Mouse (Mus musculus) ES-E14 (cell line): Measurements from ENCODE around the gene Wfdc8. TPM values are rescaled to one million over a fixed set of nuclear protein-coding genes. Genes with fewer than 3 reads are reported as not detected.

ENCODE experiments used
- DNase-seq: peaks from one replicate; pipeline ENCODE4 v3.0.0-alpha.2; 2013; ENCODE audit warnings: low read depth, low spot score
- H3K27ac ChIP-seq: 2 replicates; pipeline ENCODE4 v1.5.1; 2012; ENCODE audit warnings: low read depth, mild to moderate bottlenecking, low read length, moderate library complexity, mixed read lengths; ENCODE audit not compliant: poor library complexity, insufficient read depth, severe bottlenecking
- H3K36me3 ChIP-seq: 2 replicates; pipeline ENCODE4 v1.6.1; 2012; ENCODE audit warnings: mild to moderate bottlenecking, low read length, moderate library complexity, mixed read lengths; ENCODE audit not compliant: control insufficient read depth, poor library complexity, insufficient read depth, severe bottlenecking
- H3K4me1 ChIP-seq, 2 experiments: fragments of 150-350 bp in 1 of 2; sonication (generic) in 1 of 2; 2 replicates each; pipeline ENCODE4 v1.6.1; 2012; ENCODE audit warnings: low read length in 2 of 2, mild to moderate bottlenecking in 1 of 2, mixed read lengths in 1 of 2; ENCODE audit not compliant: control insufficient read depth in 2 of 2, insufficient read depth in 2 of 2, poor library complexity in 1 of 2
- H3K4me3 ChIP-seq, 2 experiments: fragments of 150-350 bp in 1 of 2; sonication (generic) in 1 of 2; 2 replicates each; pipeline ENCODE4 v1.5.1; 2012; ENCODE audit warnings: low read length in 2 of 2, low read depth in 1 of 2, mild to moderate bottlenecking in 1 of 2, mixed read lengths in 1 of 2; ENCODE audit not compliant: insufficient read depth in 1 of 2, poor library complexity in 1 of 2, severe bottlenecking in 1 of 2
- H3K9ac ChIP-seq: 2 replicates; pipeline ENCODE4 v1.6.1; 2012; ENCODE audit warnings: low read depth, mild to moderate bottlenecking, low read length, mixed read lengths; ENCODE audit not compliant: poor library complexity, insufficient read depth, severe bottlenecking
- H3K9me3 ChIP-seq: fragments of 150-350 bp; sonication (generic); 2 replicates; pipeline ENCODE4 v1.6.1; 2012; ENCODE audit warnings: low read depth, mild to moderate bottlenecking, low read length; ENCODE audit not compliant: control insufficient read depth, insufficient read depth
- CHD2 ChIP-seq: IDR thresholded peaks from 2 replicates; pipeline ENCODE4 v1.6.1; 2014; ENCODE audit warnings: mild to moderate bottlenecking, low read depth, low read length, inconsistent platforms
- HCFC1 ChIP-seq: IDR thresholded peaks from 2 replicates; pipeline ENCODE4 v1.6.1; 2012; ENCODE audit warnings: low read length, inconsistent platforms, borderline replicate concordance; ENCODE audit not compliant: insufficient read depth
- MAFK ChIP-seq: IDR thresholded peaks from 2 replicates; pipeline ENCODE4 v1.6.1; 2014; ENCODE audit warnings: mild to moderate bottlenecking, low read depth, low read length, inconsistent platforms; ENCODE audit not compliant: insufficient read depth
- ZC3H11A ChIP-seq: IDR thresholded peaks from 2 replicates; pipeline ENCODE4 v1.6.1; 2012; ENCODE audit warnings: low read depth, mild to moderate bottlenecking, inconsistent platforms, low read length, borderline replicate concordance
- ZNF384 ChIP-seq: IDR thresholded peaks from 2 replicates; pipeline ENCODE4 v1.6.1; 2012; ENCODE audit warnings: low read depth, low read length, inconsistent platforms
- in situ Hi-C, 2 experiments: fragments of 600-800 bp; cut with MboI; formaldehyde crosslinking; loops; one replicate each; pipeline ENCODE4 v1.15.1; 2025; ENCODE audit warnings: low sequenced_read_pairs in 2 of 2, inconsistent platforms in 1 of 2; ENCODE audit not compliant: unreplicated experiment in 2 of 2
- total RNA-seq: library from RNA; depleted of rRNA; stranded (reverse); fragments of 300-350 nt; gene quantifications from 2 replicates; pipeline ENCODE4 v1.2.3, GENCODE M21; 2012

Gene Wfdc8
- total RNA-seq, 1 experiment, result not detected

GRCm38 (mm10) chr2:164608781-164609180 lies 4.6 kb downstream of the Wfdc8 start:
- DNase-seq, result no peak
- Histone ChIP-seq H3K9me3 (no peaks in the 10 kb centered on the region), H3K4me3 (peak overlapping the region in 1 of 2 experiments; percentile 14; a peak in 1 of 4 replicates), H3K27ac (no peak overlapping the region), H3K4me1 (no peaks in the 10 kb centered on the region), H3K36me3 (no peaks in the 10 kb centered on the region), H3K9ac (no peak overlapping the region)
- TF ChIP-seq MAFK (no peak), HCFC1 (no peak), ZC3H11A (no peak), CHD2 (no peak), ZNF384 (no peak)
- in situ Hi-C loops, result no loop called here

- DNase-seq, result no peak
- Histone ChIP-seq H3K9ac (no peak overlapping the region), H3K9me3 (no peaks in the 10 kb centered on the region), H3K27ac (no peak overlapping the region), H3K4me3 (no peak overlapping the region), H3K4me1 (no peaks in the 10 kb centered on the region), H3K36me3 (no peaks in the 10 kb centered on the region)
- in situ Hi-C loops, result no loop called here
- TF ChIP-seq ZNF384 (no peak), HCFC1 (no peak), CHD2 (no peak), ZC3H11A (no peak), MAFK (no peak)
Measured at GRCm38 (mm10) chr2:164604411-164604810, 9.0 kb downstream of the Wfdc8 start.

- Histone ChIP-seq H3K9ac (no peak overlapping the region), H3K4me3 (no peak overlapping the region), H3K4me1 (no peaks in the 10 kb centered on the region), H3K9me3 (no peaks in the 10 kb centered on the region), H3K36me3 (no peaks in the 10 kb centered on the region), H3K27ac (no peak overlapping the region)
- TF ChIP-seq CHD2 (no peak), HCFC1 (no peak), MAFK (no peak), ZC3H11A (no peak), ZNF384 (no peak)
- in situ Hi-C loops, result no loop called here
- peak; percentile 35 for DNase-seq
Measured at GRCm38 (mm10) chr2:164603482-164603881, 9.9 kb downstream of the Wfdc8 start.

- Histone ChIP-seq H3K9ac (no peak overlapping the region), H3K9me3 (no peaks in the 10 kb centered on the region), H3K4me3 (no peak overlapping the region), H3K27ac (no peak overlapping the region), H3K36me3 (no peaks in the 10 kb centered on the region), H3K4me1 (no peaks in the 10 kb centered on the region)
- DNase-seq, result no peak
- in situ Hi-C loops, result no loop called here
- TF ChIP-seq HCFC1 (no peak), CHD2 (no peak)
Measured at GRCm38 (mm10) chr2:164600179-164600578, 13.2 kb downstream of the Wfdc8 start.

GRCm38 (mm10) chr2:164593494-164593893 lies 19.9 kb downstream of the Wfdc8 start, which contains the start of gene Eppin:
Gene Eppin, minus strand, starts transcription at chr2:164593594.
- H3K4me3 ChIP-seq, result no peak within 1 kb of the TSS
- DNase-seq, result no peak
- in situ Hi-C loops, result loop anchor here in 1 of 2 experiments (10.0 kb wide), 1 partner anchor 131 kb away; no protein-coding TSS in a partner anchor
- H3K9ac ChIP-seq, result no peak within 1 kb of the TSS
- no peaks in the 10 kb centered on the region for H3K9me3 ChIP-seq
- no peak within 1 kb of the TSS for H3K27ac ChIP-seq
- no peaks in the 10 kb centered on the region for H3K36me3 ChIP-seq
- H3K4me1 ChIP-seq, result 0 out of 4 replicates have a peak, but pooled peaks cover 0 to 3% of the 10 kb centered on the region in 2 experiments
- TF ChIP-seq MAFK (no peak), CHD2 (no peak)
